Mouse (Mus musculus): Measurements from ENCODE around the gene H2-DMb2. TPM values are rescaled to one million over a fixed set of nuclear protein-coding genes. Genes with fewer than 3 reads are reported as not detected.
A peak's percentile ranks its signal among the peaks of the same experiment; 100 is the strongest.

Gene H2-DMb2
- total and polyA plus RNA-seq, 3 experiments, result 2.1 to 7.6 (median 2.3) TPM

DNA sequence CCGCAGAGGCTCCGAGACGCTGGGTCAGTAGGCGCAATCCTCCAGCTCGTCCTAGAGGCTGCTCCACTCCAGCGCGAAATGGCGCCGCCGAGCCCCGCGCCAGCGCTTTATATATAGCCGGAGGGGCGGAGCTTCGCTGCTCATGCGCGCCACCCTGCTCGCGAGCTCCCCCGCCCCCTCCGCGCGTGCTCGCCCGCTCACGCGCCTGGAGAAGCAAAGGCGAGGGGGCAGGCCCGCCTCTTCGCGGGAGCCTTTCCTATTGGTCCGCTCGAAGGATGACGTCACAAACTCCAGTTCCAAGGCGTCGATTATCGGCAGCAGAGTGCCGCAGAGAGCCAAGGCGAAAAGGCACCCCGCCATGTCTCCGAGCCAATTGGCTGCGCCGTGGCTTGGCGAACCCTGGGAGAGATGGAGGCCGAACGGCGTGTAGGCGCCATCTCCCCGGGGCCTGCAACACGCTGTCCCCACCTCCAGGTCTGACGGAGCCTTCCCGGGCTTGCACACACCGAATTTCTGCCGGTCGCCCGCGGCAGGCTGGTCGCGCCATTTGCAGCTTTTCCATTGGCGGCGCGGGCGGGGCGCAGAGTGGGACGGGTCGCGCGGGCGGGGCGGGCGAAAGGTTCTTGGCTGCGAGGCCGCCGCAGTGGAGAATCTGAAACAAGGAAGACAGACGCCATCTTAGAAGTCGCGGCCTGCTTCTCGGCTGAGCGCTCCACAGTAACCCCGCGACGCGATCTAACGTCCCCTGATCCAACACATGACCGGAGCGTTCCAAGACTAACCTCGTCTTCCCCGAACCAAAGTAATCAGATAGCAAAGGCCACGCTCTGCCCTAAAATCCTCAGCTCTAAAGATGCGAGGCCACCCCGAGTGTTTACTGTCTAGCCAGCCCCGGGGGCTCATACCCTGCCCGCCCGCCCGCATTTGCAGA is 23.6 kb upstream of the H2-DMb2 start, which contains the start of gene H2-DMa:
TSS of gene H2-DMa (plus strand) at position 293 of the 931 bp plus-strand sequence.
- Histone ChIP-seq H3K36me3 (ENCODE audit: control insufficient read depth, insufficient read depth, low read length) (peaks cover 13% of the 10 kb centered on the region), H3K27ac (peak within 1 kb of the TSS; percentile 98), H3K4me1 (ENCODE audit: control insufficient read depth, insufficient read depth, low read length) (peaks cover 5% of the 10 kb centered on the region), H3K4me3 (peak within 1 kb of the TSS; percentile 75), H3K79me2 (replicated peaks; ENCODE audit: control insufficient read depth, insufficient read depth, low read length) (peaks cover 2% of the 10 kb centered on the region), H3K9ac (ENCODE audit: low read depth, low read length) (peak within 1 kb of the TSS; percentile 99), H3K27me3 (ENCODE audit: control insufficient read depth, insufficient read depth, low read length) (no peaks in the 10 kb centered on the region)
- under 1% methylated on average over 96 of the region's 96 CpGs for WGBS
- peak; percentile 99 for DNase-seq
- intact Hi-C loops (cut with DNase I), result loop anchor here (2.0 to 10.0 kb wide), 3 partner anchors 17 to 485 kb away; partner anchors contain the start of genes Agpat1, Rnf5, Rxrb and Slc39a7
- TF ChIP-seq CTCF (IDR thresholded peaks at IDR 0.05) (no peak), EP300 (IDR thresholded peaks at IDR 0.05; ENCODE audit: insufficient read depth, low read depth, low read length) (peak; percentile 39), POLR2A (IDR thresholded peaks at IDR 0.05; ENCODE audit: insufficient read depth, low read depth, low read length) (peak; percentile 98)

DNA sequence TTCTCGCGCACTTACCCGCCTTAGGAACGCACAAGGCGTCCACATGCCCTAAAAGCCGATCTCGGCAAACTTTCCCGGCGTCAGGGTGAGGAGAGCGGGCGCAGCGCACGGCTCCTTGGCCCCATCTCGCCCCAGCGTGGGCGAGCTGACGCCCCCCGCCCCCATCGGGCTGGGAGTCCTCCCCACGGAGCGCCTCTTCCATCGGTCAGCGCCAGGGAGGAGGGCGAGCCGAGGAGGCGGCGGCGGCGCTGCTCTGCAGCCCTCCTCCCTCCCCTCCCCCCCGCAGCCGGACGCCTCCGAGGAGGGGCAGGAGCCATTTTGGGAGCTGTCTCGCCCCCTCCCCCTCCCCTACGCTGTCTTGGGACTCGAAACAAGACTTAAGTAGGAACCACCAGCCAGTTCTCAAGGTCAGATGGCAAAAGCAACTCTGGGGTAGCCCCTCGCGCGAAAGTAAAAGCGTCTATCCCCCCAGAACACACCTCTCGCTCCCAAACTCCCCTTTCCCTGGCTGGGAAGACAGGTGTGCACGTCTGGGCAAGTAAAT is 22.9 kb upstream of the H2-DMb2 start:
- under 1% methylated on average over 36 of the region's 42 CpGs for WGBS
- Histone ChIP-seq H3K27ac (peak overlapping the region; percentile 98), H3K4me1 (ENCODE audit: control insufficient read depth, insufficient read depth, low read length) (peaks cover 4% of the 10 kb centered on the region), H3K4me3 (peak overlapping the region; percentile 75), H3K27me3 (ENCODE audit: control insufficient read depth, insufficient read depth, low read length) (no peaks in the 10 kb centered on the region), H3K9ac (ENCODE audit: low read depth, low read length) (peak overlapping the region; percentile 99), H3K36me3 (ENCODE audit: control insufficient read depth, insufficient read depth, low read length) (peaks cover 11% of the 10 kb centered on the region), H3K79me2 (replicated peaks; ENCODE audit: control insufficient read depth, insufficient read depth, low read length) (peaks cover 2% of the 10 kb centered on the region)
- intact Hi-C loops (cut with DNase I), result no loop called here
- DNase-seq, result peak; percentile 87 to 91
- TF ChIP-seq EP300 (IDR thresholded peaks at IDR 0.05; ENCODE audit: insufficient read depth, low read depth, low read length) (0 out of 2 replicates have a peak, but pooled peaks have one; percentile 33), CTCF (IDR thresholded peaks at IDR 0.05) (no peak), POLR2A (IDR thresholded peaks at IDR 0.05; ENCODE audit: insufficient read depth, low read depth, low read length) (peak; percentile 83)

DNA sequence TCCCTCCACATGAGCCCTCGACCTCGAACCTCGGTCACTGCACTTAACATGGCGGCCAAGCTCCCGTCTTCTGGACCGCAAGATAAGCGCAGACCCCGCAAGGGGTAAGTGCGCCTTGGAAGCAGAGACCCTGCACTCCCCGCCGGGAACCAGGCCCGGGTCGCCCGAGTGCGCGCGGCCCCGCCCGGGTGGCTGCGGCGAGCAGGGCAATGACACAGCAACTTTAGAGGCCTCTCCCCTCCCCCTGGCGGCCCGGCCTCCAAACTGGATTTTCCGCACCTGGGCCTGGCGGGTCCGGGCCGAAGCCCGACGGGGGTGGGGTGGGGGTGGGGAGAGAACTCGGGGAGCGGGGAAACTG is 22.3 kb upstream of the H2-DMb2 start:
- peaks cover 2% of the 10 kb centered on the region for H3K79me2 ChIP-seq (replicated peaks; ENCODE audit: control insufficient read depth, insufficient read depth, low read length)
- intact Hi-C loops (cut with DNase I), result no loop called here
- H3K4me3 ChIP-seq, result peak overlapping the region; percentile 75
- TF ChIP-seq CTCF (IDR thresholded peaks at IDR 0.05) (peak; percentile 58), EP300 (IDR thresholded peaks at IDR 0.05; ENCODE audit: insufficient read depth, low read depth, low read length) (no peak), POLR2A (IDR thresholded peaks at IDR 0.05; ENCODE audit: insufficient read depth, low read depth, low read length) (peak; percentile 3; the same call in 1 of the 2 replicates)
- H3K36me3 ChIP-seq (ENCODE audit: control insufficient read depth, insufficient read depth, low read length), result peaks cover 10% of the 10 kb centered on the region
- no peaks in the 10 kb centered on the region for H3K27me3 ChIP-seq (ENCODE audit: control insufficient read depth, insufficient read depth, low read length)
- DNase-seq, result peak; percentile 91 to 92
- peak overlapping the region; percentile 99 for H3K9ac ChIP-seq (ENCODE audit: low read depth, low read length)
- 1% methylated on average over 31 of the region's 31 CpGs for WGBS
- H3K27ac ChIP-seq, result peak overlapping the region; percentile 98
- H3K4me1 ChIP-seq (ENCODE audit: control insufficient read depth, insufficient read depth, low read length), result peaks cover 4% of the 10 kb centered on the region

- H3K9ac ChIP-seq (ENCODE audit: low read depth, low read length), result peak overlapping the region; percentile 99
- H3K36me3 ChIP-seq (ENCODE audit: control insufficient read depth, insufficient read depth, low read length), result peaks cover 6% of the 10 kb centered on the region
- under 1% methylated on average over 34 of the region's 35 CpGs for WGBS
- intact Hi-C loops (cut with DNase I), result no loop called here
- peak; percentile 28; the same call in 1 of the 2 replicates for TF ChIP-seq EP300 (IDR thresholded peaks at IDR 0.05; ENCODE audit: insufficient read depth, low read depth, low read length)
- TF ChIP-seq CTCF (IDR thresholded peaks at IDR 0.05), result peak; percentile 10; the same call in 1 of the 2 replicates
- peak; percentile 78 for TF ChIP-seq POLR2A (IDR thresholded peaks at IDR 0.05; ENCODE audit: insufficient read depth, low read depth, low read length)
- H3K4me1 ChIP-seq (ENCODE audit: control insufficient read depth, insufficient read depth, low read length), result peaks cover 4% of the 10 kb centered on the region
- H3K27me3 ChIP-seq (ENCODE audit: control insufficient read depth, insufficient read depth, low read length), result no peaks in the 10 kb centered on the region
- DNase-seq, result peak; percentile 89 to 91
- H3K4me3 ChIP-seq, result peak overlapping the region; percentile 75
- H3K79me2 ChIP-seq (replicated peaks; ENCODE audit: control insufficient read depth, insufficient read depth, low read length), result peaks cover 2% of the 10 kb centered on the region
- H3K27ac ChIP-seq, result peak overlapping the region; percentile 98
Observed at GRCm38 (mm10) chr17:34121172-34121878, 21.8 kb upstream of the H2-DMb2 start.

DNA sequence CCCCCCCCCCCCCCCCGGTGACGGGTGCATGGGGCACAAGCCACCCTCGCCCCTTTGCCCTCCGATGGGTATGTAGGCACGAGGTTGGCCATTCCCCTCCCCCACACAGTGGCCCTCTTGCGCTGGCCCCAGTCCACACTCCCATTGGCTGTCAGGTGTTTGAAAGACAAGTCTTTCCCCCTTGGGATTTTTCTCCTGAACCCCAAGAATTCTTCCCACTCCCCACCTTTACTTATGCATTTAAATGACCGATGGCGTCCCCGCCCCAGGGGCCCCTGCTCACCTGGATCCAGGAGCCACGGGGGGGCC is 21.3 kb upstream of the H2-DMb2 start:
- no peaks in the 10 kb centered on the region for H3K27me3 ChIP-seq (ENCODE audit: control insufficient read depth, insufficient read depth, low read length)
- peak overlapping the region; percentile 99 for H3K9ac ChIP-seq (ENCODE audit: low read depth, low read length)
- TF ChIP-seq EP300 (IDR thresholded peaks at IDR 0.05; ENCODE audit: insufficient read depth, low read depth, low read length), result no peak
- no peak for TF ChIP-seq CTCF (IDR thresholded peaks at IDR 0.05)
- WGBS, result 0% methylated on average over 10 of the region's 10 CpGs
- DNase-seq, result no peak
- H3K4me3 ChIP-seq, result peak overlapping the region; percentile 75
- intact Hi-C loops (cut with DNase I), result no loop called here
- H3K27ac ChIP-seq, result peak overlapping the region; percentile 98
- H3K4me1 ChIP-seq (ENCODE audit: control insufficient read depth, insufficient read depth, low read length), result peaks cover 3% of the 10 kb centered on the region
- H3K36me3 ChIP-seq (ENCODE audit: control insufficient read depth, insufficient read depth, low read length), result peaks cover 3% of the 10 kb centered on the region; the same call in 1 of the 2 replicates
- H3K79me2 ChIP-seq (replicated peaks; ENCODE audit: control insufficient read depth, insufficient read depth, low read length), result peaks cover 2% of the 10 kb centered on the region
